ENCODE assay signal across 15 mouse cellular contexts in the genomic region with DNA sequence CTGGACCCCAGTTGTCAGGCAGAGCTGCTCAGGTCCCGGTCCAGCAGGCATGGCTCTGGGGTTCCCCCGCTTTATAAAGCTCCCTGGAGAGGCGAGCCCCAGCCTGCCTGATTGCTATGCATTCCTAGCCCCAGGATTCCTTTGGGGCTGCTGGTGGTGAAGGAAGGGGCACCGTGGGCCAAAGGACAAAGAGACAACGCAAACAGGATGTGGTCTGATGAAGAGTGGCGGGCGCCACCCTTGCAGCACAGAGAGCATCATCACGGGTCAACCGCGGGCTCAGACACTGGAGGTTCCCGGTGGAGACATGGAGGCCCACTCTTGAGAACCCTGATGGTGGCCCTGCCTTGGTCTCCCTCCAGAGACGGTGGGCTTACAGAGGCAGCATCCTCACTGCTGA. TPM values are rescaled to one million over a fixed set of nuclear protein-coding genes. Genes with fewer than 3 reads are reported as not detected.
DNase-seq lines count a peak whose midpoint lies in the region; ATAC-seq and TF ChIP-seq lines count a peak whose summit lies in the region.
"Had no signal": no experiment of that assay in that cellular context is flagged by ENCODE, and none has a peak within 500 bp of the region (broad histone marks: within the 10 kb centered on the region; RNA-seq: fewer than 3 reads in every experiment).

Gene Qrfp (minus strand): TSS at position 137 of the 400 bp plus-strand sequence.

- no peak within 1 kb of the TSS for H3K4me3 ChIP-seq in midbrain, embryonic 10.5 days
- no peak within 1 kb of the TSS for H3K4me3 ChIP-seq in midbrain, embryonic 11.5 days (ENCODE audit: low read depth, low read length)
- no peak within 1 kb of the TSS for H3K4me3 ChIP-seq in limb, embryonic 13.5 days
- H3K4me3 ChIP-seq in kidney, embryonic 15.5 days (replicated peaks): no peak within 1 kb of the TSS
- H3K4me3 ChIP-seq in heart, adult 2 months: no peak within 1 kb of the TSS
- H3K4me3 ChIP-seq: neural tube, embryonic 15.5 days had no signal

- TF ChIP-seq EP300 in heart, adult 2 months (IDR thresholded peaks at IDR 0.05; ENCODE audit: insufficient read depth, low read depth, low read length): no peak

- TF ChIP-seq CTCF in heart, adult 2 months (IDR thresholded peaks at IDR 0.05): no peak

- H3K9ac ChIP-seq in midbrain, embryonic 11.5 days (ENCODE audit: low read length): no peak within 1 kb of the TSS
- 0 out of 2 replicates have a peak within 1 kb of the TSS, but pooled peaks have one; percentile 6 for H3K9ac ChIP-seq in limb, embryonic 13.5 days
- no peak within 1 kb of the TSS for H3K9ac ChIP-seq in kidney, embryonic 15.5 days
- no peak within 1 kb of the TSS for H3K9ac ChIP-seq in heart, adult 2 months (ENCODE audit: low read depth, low read length)
- H3K9ac ChIP-seq: neural tube, embryonic 15.5 days had no signal

- H3K27me3 ChIP-seq in midbrain, embryonic 10.5 days (ENCODE audit: low read depth, poor library complexity, severe bottlenecking): peaks cover 17% of the 10 kb centered on the region; the same call in 1 of the 2 replicates
- no peaks in the 10 kb centered on the region for H3K27me3 ChIP-seq in midbrain, embryonic 11.5 days (ENCODE audit: control insufficient read depth, insufficient read depth, low read length)
- H3K27me3 ChIP-seq in limb, embryonic 13.5 days: 0 out of 2 replicates have a peak, but pooled peaks cover 2% of the 10 kb centered on the region
- H3K27me3 ChIP-seq in kidney, embryonic 15.5 days: no peaks in the 10 kb centered on the region
- H3K27me3 ChIP-seq in heart, adult 2 months (ENCODE audit: control insufficient read depth, insufficient read depth, low read length): no peaks in the 10 kb centered on the region
- H3K27me3 ChIP-seq: neural tube, embryonic 15.5 days had no signal

- H3K4me2 ChIP-seq in midbrain, embryonic 11.5 days: no peak within 1 kb of the TSS
- H3K4me2 ChIP-seq in limb, embryonic 13.5 days (replicated peaks): no peak within 1 kb of the TSS; the same call in 1 of the 2 replicates
- H3K4me2 ChIP-seq in kidney, embryonic 15.5 days: no peak within 1 kb of the TSS
- H3K4me2 ChIP-seq: liver, embryonic 11.5 days; neural tube, embryonic 15.5 days had no signal

- H3K36me3 ChIP-seq in midbrain, embryonic 10.5 days: 0 out of 2 replicates have a peak, but pooled peaks cover 3% of the 10 kb centered on the region
- H3K36me3 ChIP-seq in midbrain, embryonic 11.5 days (ENCODE audit: control insufficient read depth, insufficient read depth, low read length): no peaks in the 10 kb centered on the region
- peaks cover 9% of the 10 kb centered on the region; the same call in 1 of the 2 replicates for H3K36me3 ChIP-seq in limb, embryonic 13.5 days
- no peaks in the 10 kb centered on the region for H3K36me3 ChIP-seq in kidney, embryonic 15.5 days
- H3K36me3 ChIP-seq in heart, adult 2 months (ENCODE audit: control insufficient read depth, insufficient read depth, low read length): no peaks in the 10 kb centered on the region
- H3K36me3 ChIP-seq: neural tube, embryonic 15.5 days had no signal

- H3K27ac ChIP-seq in midbrain, embryonic 10.5 days (replicated peaks): peak within 1 kb of the TSS; percentile 68
- H3K27ac ChIP-seq in midbrain, embryonic 11.5 days (ENCODE audit: low read depth, low read length): no peak within 1 kb of the TSS
- no peak within 1 kb of the TSS for H3K27ac ChIP-seq in limb, embryonic 13.5 days
- no peak within 1 kb of the TSS for H3K27ac ChIP-seq in kidney, embryonic 15.5 days
- no peak within 1 kb of the TSS for H3K27ac ChIP-seq in heart, adult 2 months
- H3K27ac ChIP-seq: neural tube, embryonic 15.5 days had no signal

- H3K9me3 ChIP-seq in midbrain, embryonic 10.5 days (replicated peaks): no peaks in the 10 kb centered on the region
- no peaks in the 10 kb centered on the region for H3K9me3 ChIP-seq in midbrain, embryonic 11.5 days (ENCODE audit: control insufficient read depth, low read length)
- no peaks in the 10 kb centered on the region for H3K9me3 ChIP-seq in limb, embryonic 13.5 days
- no peaks in the 10 kb centered on the region for H3K9me3 ChIP-seq in kidney, embryonic 15.5 days (replicated peaks)
- H3K9me3 ChIP-seq: neural tube, embryonic 15.5 days had no signal

- H3K4me1 ChIP-seq in midbrain, embryonic 10.5 days: peaks cover 58% of the 10 kb centered on the region
- peaks cover 48% of the 10 kb centered on the region for H3K4me1 ChIP-seq in midbrain, embryonic 11.5 days (ENCODE audit: control insufficient read depth, insufficient read depth, low read length)
- H3K4me1 ChIP-seq in limb, embryonic 13.5 days: peaks cover 32% of the 10 kb centered on the region
- H3K4me1 ChIP-seq in kidney, embryonic 15.5 days: peaks cover 57% of the 10 kb centered on the region
- no peaks in the 10 kb centered on the region for H3K4me1 ChIP-seq in heart, adult 2 months (ENCODE audit: control insufficient read depth, insufficient read depth, low read length)

- no peak for DNase-seq in midbrain, embryonic 10.5 days (ENCODE audit: low spot score)
- DNase-seq in midbrain, embryonic 11.5 days (ENCODE audit: low spot score, missing footprints): no peak
- no peak for DNase-seq in frontal cortex, adult 2 months (ENCODE audit: extremely low spot score in 1 of 2, low spot score in 1 of 2)
- DNase-seq in heart, adult 2 months: no peak
- DNase-seq: embryo, embryonic 11 days; kidney, adult 11 months had no signal

- no peak for ATAC-seq in midbrain, embryonic 11.5 days (ENCODE audit: low FRiP score)
- ATAC-seq in activated CD4-positive, CD25-positive, alpha-beta regulatory T cell, adult 4 months: peak; percentile 59
- ATAC-seq in limb, embryonic 13.5 days (ENCODE audit: low FRiP score, low read depth): no peak
- ATAC-seq in neutrophil, adult 5-6 weeks (ENCODE audit: extremely low read depth, insufficient number of reproducible peaks, low FRiP score, poor library complexity, severe bottlenecking): 0 out of 2 replicates have a peak, but pooled peaks have one; percentile 10
- ATAC-seq in kidney, embryonic 15.5 days (replicated peaks; ENCODE audit: low FRiP score): no peak

- intact Hi-C loops in heart, adult 2 months (cut with DNase I): no loop called here

- whole genome bisulfite sequencing in midbrain, embryonic 10.5 days: 35% methylated on average over 12 of the region's 12 CpGs
- 39% methylated on average over 12 of the region's 12 CpGs for WGBS in midbrain, embryonic 11.5 days
- 58% methylated on average over 12 of the region's 12 CpGs for WGBS in limb, embryonic 13.5 days
- WGBS in kidney, embryonic 15.5 days: 49% methylated on average over 12 of the region's 12 CpGs
- WGBS in heart, adult 2 months: 47% methylated on average over 11 of the region's 12 CpGs

- no peak for TF ChIP-seq POLR2A in heart, adult 2 months (IDR thresholded peaks at IDR 0.05; ENCODE audit: insufficient read depth, low read depth, low read length)

- no peaks in the 10 kb centered on the region for H3K79me2 ChIP-seq in heart, adult 2 months (replicated peaks; ENCODE audit: control insufficient read depth, insufficient read depth, low read length)

RNA-seq across cellular contexts. Expression of gene Qrfp, which starts in this region (rescaled TPM):
- polyA plus RNA-seq in midbrain, embryonic 10.5 days (2016; fragmentation: Nextera tagmentation; extraction: Ambion mirVana): 0.05 and 0.17 TPM in 2 replicates
- 0.06 and 0.11 TPM in 2 replicates for polyA plus RNA-seq in midbrain, embryonic 11.5 days (2014; fragmentation: Nextera tagmentation; extraction: Ambion mirVana)
- under 1 TPM; 0.47 to 0.48 TPM for polyA plus RNA-seq in activated CD4-positive, CD25-positive, alpha-beta regulatory T cell, adult 4 months (2017; shearing (Covaris generic))
- 0.14 and 0.23 TPM in 2 replicates for polyA plus RNA-seq in limb, embryonic 13.5 days (2015; fragmentation: Nextera tagmentation; extraction: Ambion mirVana)
- 2.6 and 2.8 TPM in 2 replicates for total RNA-seq in neutrophil, adult 5-6 weeks (2017)
- not detected in 2 replicates for polyA plus RNA-seq in frontal cortex, adult 2 months (2012; rRNA removed)
- polyA plus RNA-seq in kidney, embryonic 15.5 days (2015; fragmentation: Nextera tagmentation; extraction: Ambion mirVana): 0.08 TPM in 1 of 2 replicates, not detected in the other
- not detected for total RNA-seq in heart, adult 2 months (2021)
- polyA plus RNA-seq in heart, adult 2 months (2012; rRNA removed): 0.04 TPM in 1 of 2 replicates, not detected in the other
- total RNA-seq: adrenal gland, adult 18-20 months; layer of hippocampus, postnatal 10 days; MEL had no signal
- polyA plus RNA-seq: liver, embryonic 11.5 days; neural tube, embryonic 15.5 days had no signal

Comparison
In these comparisons a context has a peak if more than half of its experiments do, and no peak if none do; other contexts are left out.
1. Peak in ATAC-seq in activated CD4-positive, CD25-positive, alpha-beta regulatory T cell, adult 4 months; RNA of the gene not detected or under 1 TPM.